Mouse (Mus musculus) right cerebral cortex, adult 2 months (tissue): Measurements from ENCODE around the gene Gm15293.
"Not testable (repeated sequence)": the region's sequence is repeated elsewhere in the genome, so short reads cannot be mapped to it uniquely, and the experiment has no call there.

Experiments used
- DNase-seq, 2 experiments: peaks; one replicate each; pipeline ENCODE4 v3.0.0; 2021 to 2022; ENCODE audit warnings: low spot score in 2 of 2

Gene Gm15293

GRCm38 (mm10) chr8:21201261-21201660, at the start of gene Gm15293:
Gm15293 (plus strand) TSS chr8:21201561.
- not testable (repeated sequence) for DNase-seq

DNA sequence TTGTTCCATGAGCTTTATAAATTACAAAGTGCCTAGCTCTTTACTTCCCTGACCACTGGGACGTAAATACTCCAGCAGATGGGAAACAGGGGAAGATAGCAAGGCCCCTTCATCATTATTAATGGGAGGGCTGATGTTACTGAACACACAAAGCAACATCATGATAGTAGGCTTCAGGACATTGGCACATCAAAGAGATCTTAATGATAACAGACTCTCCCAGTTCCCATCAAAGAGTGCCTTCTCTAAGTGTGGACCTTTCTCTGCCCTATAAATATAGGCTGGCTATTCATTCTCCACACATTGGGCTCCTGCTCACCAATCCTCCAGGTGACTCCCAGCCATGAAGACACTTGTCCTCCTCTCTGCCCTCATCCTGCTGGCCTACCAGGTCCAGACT, 39.4 kb upstream of the Gm15293 start, which contains the start of gene Defa22:
Defa22 (plus strand) TSS at position 301 of the 400 bp plus-strand sequence.
- not testable (repeated sequence) for DNase-seq

GRCm38 (mm10) chr8:21191314-21191713, 10.0 kb upstream of the Gm15293 start, which contains the start of gene Defa31:
Defa31 (plus strand) TSS chr8:21191614.
- DNase-seq: not testable (repeated sequence)
